Mouse (Mus musculus): ENCODE results near the gene Apbb2. TPM values are rescaled to one million over a fixed set of nuclear protein-coding genes. Genes with fewer than 3 reads are reported as not detected.
A peak's percentile ranks its signal among the peaks of the same experiment; 100 is the strongest.

The Apbb2 gene
- polyA plus RNA-seq, 1 experiment from 2014 or later = 126 TPM

GRCm38 (mm10) chr5:66600415-66600814 is 18.2 kb downstream of the Apbb2 start:
- no peak for ATAC-seq (ENCODE audit: low FRiP score)
- no peak overlapping the region for H3K27ac ChIP-seq
- H3K4me2 ChIP-seq = no peak overlapping the region
- no peaks in the 10 kb centered on the region for H3K36me3 ChIP-seq
- no peaks in the 10 kb centered on the region for H3K27me3 ChIP-seq
- H3K4me3 ChIP-seq = no peak overlapping the region
- H3K9me3 ChIP-seq = no peaks in the 10 kb centered on the region
- no peak overlapping the region for H3K9ac ChIP-seq
- WGBS = 89% methylated on average over 8 of the region's 8 CpGs
- H3K4me1 ChIP-seq (replicated peaks) = peaks cover 21% of the 10 kb centered on the region

- no peaks in the 10 kb centered on the region for H3K9me3 ChIP-seq
- H3K9ac ChIP-seq = no peak overlapping the region
- H3K27ac ChIP-seq = no peak overlapping the region
- H3K4me1 ChIP-seq (replicated peaks) = peaks cover 21% of the 10 kb centered on the region
- H3K4me2 ChIP-seq = no peak overlapping the region
- no peak overlapping the region for H3K4me3 ChIP-seq
- whole genome bisulfite sequencing = 86% methylated on average over 9 of the region's 9 CpGs
- no peaks in the 10 kb centered on the region for H3K27me3 ChIP-seq
- no peaks in the 10 kb centered on the region for H3K36me3 ChIP-seq
- no peak for ATAC-seq (ENCODE audit: low FRiP score)
These were observed 18.7 kb downstream of the Apbb2 start for GRCm38 (mm10) chr5:66599888-66600287.

GRCm38 (mm10) chr5:66596296-66596695 is 22.3 kb downstream of the Apbb2 start:
- Histone ChIP-seq H3K4me1 (replicated peaks) (peaks cover 17% of the 10 kb centered on the region), H3K9me3 (no peaks in the 10 kb centered on the region), H3K27ac (no peak overlapping the region), H3K4me2 (no peak overlapping the region), H3K9ac (no peak overlapping the region), H3K27me3 (no peaks in the 10 kb centered on the region), H3K36me3 (no peaks in the 10 kb centered on the region; the same call in 1 of the 2 replicates), H3K4me3 (no peak overlapping the region)
- ATAC-seq (ENCODE audit: low FRiP score) = no peak
- WGBS = 74% methylated on average over 3 of the region's 3 CpGs

DNA sequence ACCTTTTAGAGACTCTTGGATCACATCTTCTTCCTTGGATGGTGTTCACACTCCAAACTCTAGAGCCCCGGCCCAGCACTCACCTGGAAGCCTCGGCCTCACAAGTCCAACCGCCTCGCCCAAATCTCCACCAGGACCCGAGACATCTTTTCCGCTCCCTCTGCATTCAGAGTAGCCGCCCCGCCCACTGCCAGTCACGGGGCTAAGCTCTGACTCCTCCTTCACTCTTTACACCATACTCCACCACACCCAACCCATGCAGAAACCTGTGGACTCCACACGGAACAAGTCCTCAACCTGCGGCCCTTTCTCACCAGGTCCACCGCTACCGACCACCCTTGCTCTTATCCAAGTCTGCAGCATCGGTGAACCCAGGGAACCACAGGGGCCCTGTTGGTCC is 23.7 kb downstream of the Apbb2 start:
- Histone ChIP-seq H3K4me2 (no peak overlapping the region), H3K4me3 (no peak overlapping the region), H3K4me1 (replicated peaks) (peaks cover 18% of the 10 kb centered on the region), H3K27me3 (no peaks in the 10 kb centered on the region), H3K27ac (no peak overlapping the region), H3K9ac (no peak overlapping the region), H3K36me3 (no peaks in the 10 kb centered on the region; the same call in 1 of the 2 replicates), H3K9me3 (no peaks in the 10 kb centered on the region)
- 87% methylated on average over 14 of the region's 14 CpGs for WGBS
- ATAC-seq (ENCODE audit: low FRiP score) = no peak

DNA sequence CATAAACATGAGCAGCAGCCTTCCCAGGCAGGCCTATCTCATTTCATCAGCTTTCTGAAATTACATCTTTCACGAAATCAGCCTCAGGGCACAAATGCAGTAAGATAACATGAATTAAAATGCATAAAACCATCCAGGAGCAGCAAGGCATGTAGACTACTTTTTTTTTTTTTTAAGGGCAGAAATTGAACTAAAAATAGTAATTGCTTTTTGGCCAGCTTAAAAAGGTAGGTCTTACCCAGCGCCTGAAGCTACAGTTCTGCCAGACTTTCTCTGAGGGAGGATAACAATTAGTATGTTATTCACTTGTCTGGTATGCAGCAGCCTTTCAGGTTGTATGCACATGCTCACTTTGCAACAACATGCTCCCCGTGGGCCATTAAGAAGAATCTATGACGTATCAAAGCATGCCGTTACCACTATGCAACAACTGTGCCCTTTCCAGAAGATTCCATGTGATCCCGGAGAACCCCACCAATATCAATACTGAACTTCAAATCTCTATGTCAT is 32.3 kb downstream of the Apbb2 start:
- Histone ChIP-seq H3K27ac (peak overlapping the region; percentile 8; the same call in 1 of the 2 replicates), H3K9ac (no peak overlapping the region), H3K4me1 (replicated peaks) (peaks cover 18% of the 10 kb centered on the region), H3K9me3 (no peaks in the 10 kb centered on the region), H3K36me3 (peaks cover 10% of the 10 kb centered on the region; the same call in 1 of the 2 replicates), H3K27me3 (no peaks in the 10 kb centered on the region), H3K4me2 (no peak overlapping the region), H3K4me3 (no peak overlapping the region)
- ATAC-seq (ENCODE audit: low FRiP score) = no peak
- WGBS = 82% methylated on average over 6 of the region's 6 CpGs

GRCm38 (mm10) chr5:66583019-66583406 is 35.6 kb downstream of the Apbb2 start:
- Histone ChIP-seq H3K9ac (no peak overlapping the region), H3K4me2 (no peak overlapping the region), H3K4me3 (no peak overlapping the region), H3K36me3 (no peaks in the 10 kb centered on the region; the same call in 1 of the 2 replicates), H3K27me3 (no peaks in the 10 kb centered on the region), H3K4me1 (replicated peaks) (peaks cover 24% of the 10 kb centered on the region), H3K27ac (no peak overlapping the region), H3K9me3 (no peaks in the 10 kb centered on the region)
- 85% methylated on average over 4 of the region's 4 CpGs for WGBS
- ATAC-seq (ENCODE audit: low FRiP score) = no peak

DNA sequence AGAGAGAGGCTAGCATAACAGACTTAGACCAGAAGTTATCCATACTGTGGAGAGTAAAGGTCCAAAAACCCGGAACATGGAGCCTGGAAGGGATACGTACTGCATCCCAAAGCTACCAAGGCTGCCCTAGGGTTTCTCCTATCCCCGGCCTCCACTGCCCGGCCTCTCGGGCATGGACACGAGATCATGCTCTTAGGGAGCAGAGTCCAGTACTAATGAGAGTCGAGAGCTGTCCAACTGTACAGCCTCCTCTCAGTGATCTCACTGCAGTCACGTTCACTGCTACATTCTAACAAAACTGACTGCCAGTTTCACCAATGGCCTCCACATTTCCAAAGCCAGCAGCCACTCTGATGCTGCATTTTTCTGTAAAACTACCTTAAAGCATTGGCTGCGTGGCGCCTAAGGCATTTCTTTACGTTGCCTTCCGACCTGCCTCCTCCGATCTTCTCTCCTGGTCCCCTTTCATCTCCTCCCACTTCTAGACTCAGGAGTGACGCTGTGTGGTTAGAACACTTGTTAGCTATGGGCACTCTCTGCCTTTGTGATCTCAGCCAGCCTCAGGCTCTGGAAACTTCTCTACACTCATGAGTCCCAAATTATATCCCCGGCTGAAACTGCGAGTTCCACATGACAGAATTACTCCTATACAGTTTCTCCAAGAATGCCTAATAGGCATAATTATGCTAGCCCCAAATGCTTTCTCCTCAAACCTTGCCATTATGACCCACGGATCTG is 36.1 kb downstream of the Apbb2 start:
- no peaks in the 10 kb centered on the region for H3K27me3 ChIP-seq
- ATAC-seq (ENCODE audit: low FRiP score) = no peak
- WGBS = 93% methylated on average over 17 of the region's 17 CpGs
- no peak overlapping the region for H3K4me3 ChIP-seq
- H3K4me1 ChIP-seq (replicated peaks) = peaks cover 25% of the 10 kb centered on the region
- no peaks in the 10 kb centered on the region; the same call in 1 of the 2 replicates for H3K36me3 ChIP-seq
- no peak overlapping the region for H3K4me2 ChIP-seq
- H3K27ac ChIP-seq = no peak overlapping the region
- H3K9me3 ChIP-seq = no peaks in the 10 kb centered on the region
- no peak overlapping the region for H3K9ac ChIP-seq

DNA sequence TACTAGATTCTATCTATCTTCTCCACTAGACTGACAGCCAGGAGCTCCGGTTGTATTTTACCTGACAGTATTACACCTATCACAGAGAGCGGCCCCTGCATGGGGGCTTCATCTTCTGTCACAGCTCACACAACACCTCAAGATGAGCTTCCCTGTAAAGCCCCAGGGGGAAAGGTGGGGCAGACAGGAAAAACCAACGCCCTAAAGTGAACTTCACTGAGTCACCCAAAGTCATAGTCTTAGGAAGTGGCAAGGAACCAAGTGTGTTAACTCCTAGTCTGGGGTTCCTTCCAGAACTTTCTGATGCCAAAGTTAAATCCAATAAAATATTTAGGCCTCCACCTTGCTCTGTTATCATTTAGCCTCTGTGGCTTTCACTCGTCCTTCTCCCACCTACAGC is 39.5 kb downstream of the Apbb2 start:
- no peaks in the 10 kb centered on the region for H3K36me3 ChIP-seq
- 90% methylated on average over 4 of the region's 4 CpGs for WGBS
- peaks cover 29% of the 10 kb centered on the region for H3K4me1 ChIP-seq (replicated peaks)
- ATAC-seq (ENCODE audit: low FRiP score) = no peak
- no peak overlapping the region for H3K9ac ChIP-seq
- no peak overlapping the region for H3K4me2 ChIP-seq
- no peaks in the 10 kb centered on the region for H3K27me3 ChIP-seq
- H3K9me3 ChIP-seq = no peaks in the 10 kb centered on the region
- no peak overlapping the region for H3K4me3 ChIP-seq
- no peak overlapping the region for H3K27ac ChIP-seq

GRCm38 (mm10) chr5:66576299-66576698 is 42.3 kb downstream of the Apbb2 start:
- no peaks in the 10 kb centered on the region for H3K27me3 ChIP-seq

DNA sequence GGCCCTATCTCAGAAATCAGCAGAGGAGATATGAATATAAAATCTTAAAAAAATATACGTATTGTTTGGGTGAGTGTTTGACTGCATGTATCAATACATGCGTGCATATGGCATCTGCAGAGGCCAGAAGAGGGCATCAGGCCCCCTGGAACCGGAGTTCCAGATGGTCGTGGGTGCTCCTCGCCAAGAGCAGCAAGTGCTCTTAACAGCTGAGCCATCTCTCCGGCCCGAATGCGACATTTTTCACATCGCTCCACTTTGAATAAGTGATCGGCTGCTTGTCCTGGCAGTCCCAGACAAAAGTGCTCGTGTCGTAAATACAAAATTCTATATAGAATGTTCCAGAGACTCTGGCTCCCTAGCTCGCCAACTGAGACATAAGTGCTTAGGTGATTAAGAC is 43.4 kb downstream of the Apbb2 start:
- Histone ChIP-seq H3K4me1 (replicated peaks) (peaks cover 36% of the 10 kb centered on the region), H3K27ac (no peak overlapping the region), H3K36me3 (no peaks in the 10 kb centered on the region), H3K9me3 (no peaks in the 10 kb centered on the region), H3K27me3 (no peaks in the 10 kb centered on the region), H3K4me3 (no peak overlapping the region), H3K9ac (no peak overlapping the region), H3K4me2 (no peak overlapping the region)
- ATAC-seq (ENCODE audit: low FRiP score) = no peak
- WGBS = 74% methylated on average over 13 of the region's 13 CpGs

More at GRCm38 (mm10) chr5:66576299-66576698, 42.3 kb downstream of the Apbb2 start:
- no peak overlapping the region for H3K4me3 ChIP-seq
- WGBS = 66% methylated on average over 9 of the region's 9 CpGs
- no peak overlapping the region for H3K4me2 ChIP-seq
- H3K4me1 ChIP-seq (replicated peaks) = peaks cover 43% of the 10 kb centered on the region
- peak; percentile 13; the same call in 1 of the 2 replicates for ATAC-seq (ENCODE audit: low FRiP score)
- H3K36me3 ChIP-seq = no peaks in the 10 kb centered on the region
- H3K9me3 ChIP-seq = no peaks in the 10 kb centered on the region
- peak overlapping the region; percentile 40; the same call in 1 of the 2 replicates for H3K27ac ChIP-seq
- H3K9ac ChIP-seq = no peak overlapping the region

DNA sequence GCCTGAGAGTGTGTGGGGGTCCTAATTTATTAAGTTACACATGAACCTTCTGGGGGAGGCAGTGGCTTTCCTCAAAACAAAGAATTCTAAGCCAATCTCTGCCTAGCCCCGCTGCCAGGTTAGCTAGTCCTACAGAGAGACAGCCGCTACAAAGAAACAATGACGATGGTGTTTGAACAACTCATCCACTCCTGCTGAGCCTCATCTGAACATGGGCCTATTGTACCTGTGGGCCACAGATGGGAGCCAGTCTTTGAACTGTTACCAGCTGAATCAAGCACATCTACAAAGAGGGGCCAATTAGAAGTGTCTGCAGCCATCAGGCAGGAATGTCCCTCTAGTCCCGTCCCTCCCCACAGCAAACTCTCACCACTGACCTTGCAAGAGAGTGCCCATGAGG is 45.3 kb downstream of the Apbb2 start:
- no peaks in the 10 kb centered on the region for H3K36me3 ChIP-seq
- no peak overlapping the region for H3K4me3 ChIP-seq
- no peak overlapping the region for H3K9ac ChIP-seq
- 14% methylated on average over 4 of the region's 4 CpGs for WGBS
- no peak overlapping the region for H3K4me2 ChIP-seq
- H3K9me3 ChIP-seq = no peaks in the 10 kb centered on the region
- no peaks in the 10 kb centered on the region for H3K27me3 ChIP-seq
- H3K4me1 ChIP-seq (replicated peaks) = peaks cover 50% of the 10 kb centered on the region
- ATAC-seq (ENCODE audit: low FRiP score) = no peak
- no peak overlapping the region for H3K27ac ChIP-seq

DNA sequence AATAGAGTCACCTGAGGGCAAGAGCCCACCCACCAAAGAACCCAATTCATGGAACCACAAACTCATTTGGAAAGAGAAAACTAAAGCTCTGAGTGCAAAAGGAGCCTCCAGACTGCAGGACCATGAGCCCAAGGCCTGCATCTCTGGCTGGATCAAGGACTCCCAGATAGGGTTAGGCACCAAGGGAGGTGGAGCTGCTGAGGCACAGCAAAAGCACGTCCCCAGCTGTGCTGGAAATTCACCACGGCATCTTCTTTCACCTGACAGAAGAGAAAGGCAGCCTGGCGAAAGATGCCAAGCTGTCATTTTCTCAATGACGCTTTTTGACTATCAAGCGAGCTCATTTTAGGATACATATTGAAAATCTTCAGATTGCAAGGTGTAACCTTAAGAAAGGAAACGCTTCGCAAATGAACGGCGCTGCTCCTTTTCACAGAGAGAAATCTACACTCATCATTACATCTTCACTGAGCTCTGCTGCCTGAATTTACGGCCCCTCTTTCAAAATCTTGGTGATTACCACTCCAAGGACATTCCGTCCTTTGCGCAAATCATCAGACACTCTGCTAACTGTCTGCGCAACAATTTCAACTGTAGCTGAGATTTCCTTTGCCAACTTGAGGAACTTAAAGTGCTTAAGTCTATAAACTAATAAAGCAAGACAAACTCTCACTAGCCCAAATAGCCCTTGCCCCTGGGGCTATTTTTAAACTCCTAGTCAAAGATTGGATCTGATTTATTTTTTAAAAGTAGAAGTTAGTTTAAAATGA is 46.3 kb downstream of the Apbb2 start:
- Histone ChIP-seq H3K4me1 (replicated peaks) (peaks cover 51% of the 10 kb centered on the region), H3K27ac (0 out of 2 replicates have a peak overlapping the region, but pooled peaks have one; percentile 8), H3K9ac (no peak overlapping the region), H3K9me3 (no peaks in the 10 kb centered on the region), H3K27me3 (no peaks in the 10 kb centered on the region), H3K4me3 (no peak overlapping the region), H3K36me3 (no peaks in the 10 kb centered on the region), H3K4me2 (no peak overlapping the region)
- WGBS = 78% methylated on average over 13 of the region's 13 CpGs
- no peak for ATAC-seq (ENCODE audit: low FRiP score)

All from hindbrain, embryonic 13.5 days (tissue).